Mouse (Mus musculus) embryonic fibroblast, embryonic 13.5 days (primary cell): ENCODE results near the gene Ccdc13.

Experiments used
- CTCF ChIP-seq: IDR thresholded peaks from 2 replicates; pipeline ENCODE4 v1.5.1; 2011; ENCODE audit warnings: mild to moderate bottlenecking, control low read depth, low read length, moderate library complexity, borderline replicate concordance; ENCODE audit not compliant: insufficient read depth
- POLR2A ChIP-seq: IDR thresholded peaks from 2 replicates; pipeline ENCODE4 v1.6.1; 2011; ENCODE audit warnings: low read depth, mild to moderate bottlenecking, control low read depth, low read length, moderate library complexity

- TF ChIP-seq POLR2A (no peak), CTCF (no peak)
Observed at GRCm38 (mm10) chr9:121810081-121810821, 29.0 kb downstream of the Ccdc13 start.
